Mouse (Mus musculus): ENCODE measurements around the gene Nckap5. TPM values are rescaled to one million over a fixed set of nuclear protein-coding genes. Genes with fewer than 3 reads are reported as not detected.
"Not testable (repeated sequence)": the region's sequence is repeated elsewhere in the genome, so short reads cannot be mapped to it uniquely, and the experiment has no call there.

Gene Nckap5
- total RNA-seq, 1 experiment from 2014 or later: not detected

DNA sequence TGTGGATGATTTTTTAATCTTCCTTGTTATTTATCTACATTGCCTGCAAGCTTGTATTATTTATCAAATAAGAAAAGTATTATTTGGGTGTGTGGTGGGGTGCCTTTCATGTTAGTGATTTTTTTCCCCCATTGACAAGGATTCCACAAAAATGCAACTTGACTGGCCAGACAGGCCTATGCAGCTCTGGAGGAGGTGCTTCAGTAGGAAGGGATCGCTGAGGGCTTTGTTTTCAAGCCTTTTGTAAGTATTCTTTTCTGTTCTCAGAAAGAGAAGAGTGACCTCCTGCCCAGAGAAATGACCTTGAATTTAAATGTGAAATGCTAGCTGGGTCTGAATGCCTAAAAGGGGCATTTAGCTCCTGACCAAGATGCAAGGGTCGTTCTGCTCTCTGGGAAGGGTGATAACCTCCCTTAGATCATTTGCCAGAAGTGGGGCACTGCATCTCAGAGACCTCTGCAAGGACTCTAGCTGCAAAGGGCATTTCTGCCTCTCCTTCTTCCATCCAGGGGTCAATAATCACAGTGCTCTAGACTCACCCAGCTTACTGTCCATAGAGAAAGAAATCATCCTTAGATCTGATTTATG lies 50.2 kb downstream of the Nckap5 start:
- not testable (repeated sequence) for ATAC-seq (replicated peaks; ENCODE audit: insufficient number of reproducible peaks, low FRiP score, low TSS enrichment, poor library complexity, severe bottlenecking)

DNA sequence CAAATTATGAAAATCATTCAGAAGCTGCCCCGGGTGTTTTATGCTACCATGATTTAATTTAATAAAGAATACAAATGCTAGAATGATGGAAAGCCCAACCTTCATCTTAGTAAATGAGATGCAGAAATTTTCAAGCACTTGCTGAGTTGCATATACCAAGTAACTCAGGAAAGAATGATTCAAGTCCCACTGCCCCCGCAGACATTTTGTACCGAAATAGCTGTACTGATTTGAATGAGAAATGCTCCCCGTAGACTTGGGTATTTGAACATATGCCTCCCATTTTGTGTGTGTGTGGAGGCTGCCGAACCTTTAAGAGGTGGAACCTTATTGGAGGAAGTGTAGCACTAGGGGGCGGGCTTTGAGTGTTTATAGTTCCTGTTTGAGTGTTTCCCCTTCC lies 56.7 kb downstream of the Nckap5 start:
- not testable (repeated sequence) for ATAC-seq (replicated peaks; ENCODE audit: insufficient number of reproducible peaks, low FRiP score, low TSS enrichment, poor library complexity, severe bottlenecking)

DNA sequence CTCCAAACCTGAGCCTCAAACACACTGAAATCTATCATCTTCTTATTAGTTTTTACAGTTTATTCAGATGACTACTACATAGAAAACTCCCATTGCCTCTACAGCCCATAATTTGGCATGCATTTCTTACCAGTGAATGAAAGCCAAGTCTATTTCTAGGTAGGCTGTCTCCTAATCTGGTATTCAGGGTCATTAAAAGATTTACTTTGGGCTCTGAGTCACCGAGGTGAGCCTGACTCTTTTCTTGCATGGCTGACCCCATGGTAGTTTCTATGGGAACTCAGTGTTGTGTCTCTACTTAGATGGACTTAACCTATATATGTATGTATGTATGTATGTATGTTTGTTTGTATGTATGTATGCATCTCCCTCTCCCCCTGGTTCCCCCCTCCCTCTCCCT lies 63.6 kb downstream of the Nckap5 start:
- no peak for ATAC-seq (replicated peaks; ENCODE audit: insufficient number of reproducible peaks, low FRiP score, low TSS enrichment, poor library complexity, severe bottlenecking)

DNA sequence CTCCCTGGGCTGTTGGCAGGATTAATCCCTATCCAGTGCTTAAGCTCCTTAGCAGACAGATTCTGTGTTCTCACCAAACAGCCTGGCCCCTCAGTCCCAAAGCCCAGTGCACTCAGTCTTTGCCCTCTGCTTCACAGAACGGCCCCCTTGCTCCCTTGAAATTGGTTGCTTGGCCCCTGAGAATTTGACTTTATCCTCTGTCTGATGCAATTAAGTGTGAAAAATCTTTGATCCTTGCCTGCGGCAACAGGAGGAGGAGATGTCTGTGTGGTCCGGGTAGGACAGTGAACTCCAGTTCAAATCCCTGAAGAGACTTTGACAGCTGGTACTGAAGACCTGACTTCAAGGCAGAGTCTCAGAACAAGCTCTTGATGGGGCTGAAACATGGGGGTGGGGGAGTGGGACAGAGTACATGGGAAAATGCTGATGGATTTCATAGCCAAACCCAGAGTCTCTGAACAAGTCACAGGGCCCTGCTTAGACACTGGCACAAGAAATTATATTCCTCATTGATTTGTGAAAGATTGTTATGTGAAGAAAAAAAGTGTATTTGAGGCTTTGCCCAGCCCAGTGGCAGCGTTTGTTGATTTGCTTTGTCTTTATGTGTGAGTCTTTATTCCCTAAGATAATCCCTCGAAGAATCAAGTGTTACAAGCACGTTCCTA lies 65.0 kb downstream of the Nckap5 start:
- ATAC-seq (replicated peaks; ENCODE audit: insufficient number of reproducible peaks, low FRiP score, low TSS enrichment, poor library complexity, severe bottlenecking): no peak

- ATAC-seq (replicated peaks; ENCODE audit: insufficient number of reproducible peaks, low FRiP score, low TSS enrichment, poor library complexity, severe bottlenecking): no peak
Observed at GRCm38 (mm10) chr1:126764201-126764600, 66.4 kb downstream of the Nckap5 start.

DNA sequence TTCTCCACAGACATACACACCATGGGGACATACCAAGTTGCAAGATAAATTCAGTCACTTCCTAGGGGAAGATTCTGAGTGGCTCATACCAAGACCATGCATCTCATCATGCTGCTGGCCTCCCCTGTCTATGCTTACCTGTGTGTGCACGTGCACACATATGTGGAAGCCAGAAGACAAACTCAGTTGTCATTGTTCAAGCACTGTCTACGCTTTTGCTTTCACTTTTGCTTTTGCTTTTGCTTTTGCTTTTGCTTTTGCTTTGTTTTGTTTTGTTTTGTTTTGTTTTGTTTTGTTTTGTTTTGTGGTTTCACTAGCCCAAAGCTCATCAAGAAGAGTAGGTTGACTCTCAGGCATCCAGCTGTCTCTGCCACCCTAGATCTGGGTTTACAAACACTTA lies 67.4 kb downstream of the Nckap5 start:
- ATAC-seq (replicated peaks; ENCODE audit: insufficient number of reproducible peaks, low FRiP score, low TSS enrichment, poor library complexity, severe bottlenecking): no peak

DNA sequence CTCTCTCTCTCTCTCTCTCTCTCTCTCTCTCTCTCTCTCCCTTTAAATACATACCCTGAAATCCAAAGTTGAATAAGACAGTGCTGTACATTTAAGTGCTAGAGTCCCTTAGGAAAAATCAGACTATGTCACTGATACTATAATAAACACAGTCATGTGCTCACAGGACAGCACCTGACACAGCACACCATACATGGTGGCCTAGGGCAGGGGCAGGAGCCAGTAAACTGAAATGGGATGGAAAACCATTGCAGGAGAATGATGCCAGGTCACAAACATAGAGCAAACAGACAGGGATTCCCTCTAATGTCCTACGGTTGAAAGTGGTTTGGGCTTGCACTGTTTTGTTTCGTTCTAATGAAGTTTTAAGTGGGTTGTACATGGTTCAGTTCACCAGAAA lies 70.2 kb downstream of the Nckap5 start:
- ATAC-seq (replicated peaks; ENCODE audit: insufficient number of reproducible peaks, low FRiP score, low TSS enrichment, poor library complexity, severe bottlenecking): no peak

DNA sequence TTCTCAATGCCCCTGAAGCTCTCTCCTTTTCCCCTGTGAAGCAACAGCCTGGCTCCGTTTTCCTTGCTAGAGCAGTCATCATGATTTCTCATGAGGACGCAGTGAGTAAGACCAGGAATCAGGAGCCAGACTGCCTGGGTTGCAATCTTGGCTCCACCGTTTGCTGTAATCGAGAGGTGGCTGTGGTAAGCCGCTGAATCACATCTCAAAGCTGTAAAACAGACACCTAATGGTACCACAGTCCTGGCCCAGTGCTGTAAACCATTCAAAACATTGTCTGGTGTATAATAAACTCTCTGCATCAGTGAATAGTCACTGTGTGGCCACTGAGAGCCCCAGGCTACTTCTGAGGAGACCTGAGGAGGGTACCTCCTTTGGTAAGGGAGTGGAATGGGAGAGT lies 74.9 kb downstream of the Nckap5 start:
- ATAC-seq (replicated peaks; ENCODE audit: insufficient number of reproducible peaks, low FRiP score, low TSS enrichment, poor library complexity, severe bottlenecking): no peak

- no peak for ATAC-seq (replicated peaks; ENCODE audit: insufficient number of reproducible peaks, low FRiP score, low TSS enrichment, poor library complexity, severe bottlenecking)
Observed at GRCm38 (mm10) chr1:126753611-126754010, 77.0 kb downstream of the Nckap5 start.

GRCm38 (mm10) chr1:126752247-126753037 lies 78.2 kb downstream of the Nckap5 start:
- ATAC-seq (replicated peaks; ENCODE audit: insufficient number of reproducible peaks, low FRiP score, low TSS enrichment, poor library complexity, severe bottlenecking): no peak

DNA sequence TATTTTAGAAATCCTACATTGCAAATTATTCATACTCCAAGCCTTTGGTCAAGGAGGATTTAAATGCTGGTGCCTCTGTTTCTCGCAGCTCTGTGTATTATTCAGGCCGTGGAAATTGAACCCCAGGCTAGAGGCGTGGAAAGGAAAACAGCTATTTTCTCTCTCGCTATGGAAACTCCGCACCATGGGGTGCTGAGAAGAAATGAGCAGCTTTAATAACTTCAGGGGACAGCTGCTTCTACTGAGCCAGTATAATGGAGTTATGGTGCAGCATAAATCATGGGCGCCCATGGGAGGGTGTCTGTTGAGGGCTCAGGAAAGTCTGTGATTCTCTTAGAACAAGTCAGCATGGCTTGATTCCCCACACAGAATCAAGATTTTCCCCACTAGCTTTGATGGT lies 79.5 kb downstream of the Nckap5 start:
- ATAC-seq (replicated peaks; ENCODE audit: insufficient number of reproducible peaks, low FRiP score, low TSS enrichment, poor library complexity, severe bottlenecking): no peak

- ATAC-seq (replicated peaks; ENCODE audit: insufficient number of reproducible peaks, low FRiP score, low TSS enrichment, poor library complexity, severe bottlenecking): no peak
Observed at GRCm38 (mm10) chr1:126750156-126750555, 80.4 kb downstream of the Nckap5 start.

DNA sequence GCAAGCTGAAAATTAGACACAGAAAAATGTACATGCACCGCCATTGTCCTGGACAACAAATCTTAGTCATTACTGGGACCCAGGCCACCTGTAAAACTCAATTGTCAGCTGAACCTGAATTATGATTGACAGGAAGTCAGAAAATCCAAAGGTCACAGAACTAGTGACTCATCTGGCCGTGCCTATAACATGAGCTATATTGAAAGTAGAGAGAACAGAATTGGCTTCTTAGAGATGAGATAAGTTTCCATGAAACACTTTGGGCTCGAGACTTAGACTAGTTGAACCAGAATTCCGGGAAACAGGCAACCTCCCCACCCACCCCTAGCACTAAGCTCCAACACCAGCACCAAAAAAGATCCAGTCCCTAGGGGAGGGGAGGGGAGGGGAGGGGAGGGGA lies 82.7 kb downstream of the Nckap5 start:
- no peak for ATAC-seq (replicated peaks; ENCODE audit: insufficient number of reproducible peaks, low FRiP score, low TSS enrichment, poor library complexity, severe bottlenecking)

GRCm38 (mm10) chr1:126745482-126746136 lies 85.0 kb downstream of the Nckap5 start:
- ATAC-seq (replicated peaks; ENCODE audit: insufficient number of reproducible peaks, low FRiP score, low TSS enrichment, poor library complexity, severe bottlenecking): no peak

GRCm38 (mm10) chr1:126744631-126745305 lies 85.8 kb downstream of the Nckap5 start:
- no peak for ATAC-seq (replicated peaks; ENCODE audit: insufficient number of reproducible peaks, low FRiP score, low TSS enrichment, poor library complexity, severe bottlenecking)

- no peak for ATAC-seq (replicated peaks; ENCODE audit: insufficient number of reproducible peaks, low FRiP score, low TSS enrichment, poor library complexity, severe bottlenecking)
Observed at GRCm38 (mm10) chr1:126738291-126738640, 92.3 kb downstream of the Nckap5 start.

DNA sequence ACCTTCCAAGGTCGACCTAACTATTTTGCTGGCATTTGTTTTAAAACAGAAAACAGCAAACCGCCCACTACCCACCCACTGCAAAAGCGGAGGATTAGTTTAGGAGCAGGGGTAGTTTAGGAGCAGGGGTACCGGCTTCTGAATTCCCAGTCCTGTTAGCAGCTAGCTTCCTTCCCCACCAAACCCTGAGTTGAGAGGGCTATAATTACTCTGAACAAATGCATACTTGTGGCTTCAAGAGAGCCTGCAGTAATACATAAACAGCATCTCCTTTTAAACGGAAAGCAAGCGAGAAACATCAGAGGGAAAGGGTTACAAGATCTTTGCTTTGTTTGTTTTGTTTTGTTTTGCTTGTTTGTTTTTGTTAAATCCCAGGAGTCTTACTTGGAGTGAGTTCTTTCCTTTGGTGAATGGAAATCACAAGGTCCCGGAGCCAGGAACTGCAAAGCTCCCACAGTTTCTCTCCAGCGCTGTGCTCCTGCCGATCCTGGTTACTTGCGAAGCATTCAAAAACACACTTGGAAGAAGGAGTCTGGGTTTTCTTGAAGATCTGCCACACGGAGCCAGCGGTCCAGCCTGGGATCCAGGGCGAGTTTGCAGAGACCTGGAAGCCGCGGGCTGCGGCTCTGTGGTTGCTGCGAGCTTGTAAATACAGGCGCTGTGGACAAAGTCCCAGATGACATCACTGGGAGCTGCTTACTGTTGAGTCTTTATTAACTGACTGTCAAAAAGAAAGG lies 92.9 kb downstream of the Nckap5 start:
- ATAC-seq (replicated peaks; ENCODE audit: insufficient number of reproducible peaks, low FRiP score, low TSS enrichment, poor library complexity, severe bottlenecking): no peak

- no peak for ATAC-seq (replicated peaks; ENCODE audit: insufficient number of reproducible peaks, low FRiP score, low TSS enrichment, poor library complexity, severe bottlenecking)
Observed at GRCm38 (mm10) chr1:126731691-126732090, 98.9 kb downstream of the Nckap5 start.

Data from monocyte, adult 5-6 weeks (primary cell).